Mouse (Mus musculus): ENCODE measurements around the gene Gprc5d. TPM values are rescaled to one million over a fixed set of nuclear protein-coding genes. Genes with fewer than 3 reads are reported as not detected.

Gprc5d gene
- total RNA-seq, 2 experiments from 2014 or later: not detected

DNA sequence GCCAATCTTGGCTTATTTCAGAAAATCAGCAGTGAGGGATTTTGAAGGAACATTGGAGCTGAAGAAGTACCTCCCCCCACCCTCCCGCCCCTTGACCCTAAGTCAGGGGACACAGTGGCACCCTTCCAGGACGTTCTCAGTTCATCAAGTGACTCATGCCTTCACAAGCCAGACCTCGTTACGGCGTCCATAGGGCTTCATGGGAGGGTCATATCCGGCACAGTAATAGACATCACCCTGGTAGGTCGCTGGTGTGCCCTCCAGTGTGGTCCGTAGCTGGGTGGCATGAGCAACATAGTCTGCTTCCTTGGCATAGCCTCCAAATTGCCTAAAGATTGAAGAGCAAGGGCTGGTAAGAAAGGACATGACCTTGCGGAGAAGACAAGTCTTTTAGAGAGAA is 19.7 kb upstream of the Gprc5d start:
- intact Hi-C loops (cut with DNase I): no loop called here

DNA sequence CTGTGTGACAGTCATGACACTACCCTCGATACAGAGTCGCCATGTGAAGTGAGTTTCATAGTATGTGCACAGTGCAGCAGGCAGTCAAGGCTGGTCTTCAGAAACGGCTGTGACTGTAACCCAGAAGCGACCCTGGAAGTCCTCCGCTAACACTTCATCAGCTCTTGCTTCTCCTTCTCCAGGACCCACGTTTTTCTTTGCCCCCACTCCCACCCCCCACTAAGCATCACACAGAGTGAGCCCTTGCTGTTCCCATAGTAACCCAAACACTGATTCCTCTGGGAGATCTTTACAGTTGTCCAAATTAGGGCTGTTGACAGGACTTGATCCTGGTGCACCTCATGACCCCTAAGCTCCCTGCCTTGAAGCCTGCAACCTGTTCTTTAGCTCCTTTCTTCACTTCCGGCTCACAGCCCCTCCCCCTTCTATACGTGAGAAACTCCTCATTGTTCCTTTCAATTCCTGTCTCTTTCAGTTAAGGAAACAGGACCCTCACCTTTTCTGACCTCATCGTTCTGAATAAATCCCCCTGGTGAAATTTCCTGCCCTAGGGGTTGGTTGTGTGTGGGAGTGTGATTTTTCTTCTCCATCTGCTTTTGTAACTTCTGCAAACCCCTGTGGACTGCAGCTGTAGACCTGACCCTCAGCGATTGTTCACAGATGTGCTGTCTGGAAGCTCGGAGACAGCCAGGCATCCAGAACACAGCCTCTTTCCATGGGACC is 18.5 kb upstream of the Gprc5d start:
- DNase-seq: no peak
- intact Hi-C loops (cut with DNase I): no loop called here

More for the DNA sequence above, 19.7 kb upstream of the Gprc5d start:
- DNase-seq: no peak

DNA sequence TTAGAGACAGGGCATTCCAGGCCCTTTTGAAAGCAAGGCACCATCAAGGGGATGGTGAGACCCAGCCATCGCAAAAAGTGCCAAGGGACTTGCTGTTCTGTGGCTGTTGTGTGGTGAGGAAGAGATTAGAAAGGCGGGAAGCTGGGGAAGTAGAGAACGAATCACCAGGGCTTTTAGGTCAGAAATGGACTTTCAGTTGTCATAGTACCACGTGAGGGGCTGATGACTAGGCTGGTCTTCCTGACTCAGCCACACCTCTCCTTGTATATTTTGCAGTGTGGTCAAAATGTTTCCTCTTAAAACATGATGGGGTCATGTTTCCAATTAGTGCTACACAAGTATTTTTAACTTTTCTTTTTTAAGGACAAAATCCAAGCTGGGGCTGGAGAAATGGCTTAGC is 17.7 kb upstream of the Gprc5d start:
- intact Hi-C loops (cut with DNase I): no loop called here
- DNase-seq: no peak

DNA sequence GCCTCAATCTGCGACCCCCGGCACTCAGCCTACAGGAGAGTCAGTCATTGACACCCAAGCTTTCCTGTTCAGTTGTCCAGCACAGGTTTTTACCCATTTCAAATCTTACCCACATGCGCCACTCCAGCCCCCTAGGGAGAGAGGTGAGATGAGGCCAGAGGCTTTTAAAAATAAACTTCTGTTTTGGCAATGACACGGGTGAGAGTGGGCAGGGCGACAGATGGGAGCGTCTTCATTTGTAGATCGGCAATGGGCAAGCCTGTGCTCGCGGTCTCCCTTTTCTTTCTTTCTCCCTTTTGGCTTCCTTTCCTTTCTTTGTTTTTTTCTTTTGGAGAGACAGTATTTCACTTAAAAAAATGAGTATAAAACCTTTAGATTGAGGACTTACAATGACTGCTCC is 15.4 kb upstream of the Gprc5d start:
- DNase-seq: no peak
- intact Hi-C loops (cut with DNase I): no loop called here

DNA sequence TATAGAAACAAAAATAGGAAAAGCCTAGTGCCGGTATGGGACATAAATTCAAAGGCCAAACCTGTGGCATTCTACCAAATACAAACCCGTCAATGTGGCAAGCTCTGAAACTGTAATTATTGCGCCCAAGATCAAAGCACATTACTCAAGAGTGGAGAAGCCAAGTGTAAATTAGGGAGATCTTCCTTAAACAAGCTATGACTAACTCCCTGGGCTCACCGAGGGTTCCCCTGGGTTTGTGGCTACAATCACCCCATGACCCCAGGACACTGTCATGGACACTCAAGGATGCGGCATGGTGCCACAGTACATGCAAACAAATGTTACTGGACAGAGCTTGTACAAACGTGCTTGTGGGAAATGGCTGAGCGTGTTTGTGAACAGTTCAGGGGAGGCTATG is 15.0 kb upstream of the Gprc5d start:
- intact Hi-C loops (cut with DNase I): no loop called here
- DNase-seq: no peak

- no peak for DNase-seq
- intact Hi-C loops (cut with DNase I): no loop called here
These were observed 6.8 kb upstream of the Gprc5d start for GRCm38 (mm10) chr6:135124755-135125380.

DNA sequence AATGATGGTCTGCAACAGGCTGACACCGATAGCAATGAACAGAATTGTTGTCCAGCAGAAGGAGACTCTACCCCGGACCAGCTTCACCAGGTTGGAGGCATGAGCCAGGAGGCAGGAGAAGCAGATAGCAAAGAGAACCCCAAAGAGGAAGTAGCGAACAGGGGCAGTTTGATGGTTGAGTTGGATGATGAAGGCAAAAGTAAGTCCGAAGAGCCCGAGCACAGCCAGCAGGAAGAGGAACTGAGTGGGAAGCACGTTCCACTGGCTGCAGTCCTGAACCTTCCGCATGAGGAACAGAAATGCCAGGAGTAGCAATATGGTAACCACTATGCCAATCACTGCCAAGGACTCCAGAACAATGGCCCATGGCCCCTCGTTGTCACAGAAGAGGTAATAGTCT is 1.6 kb downstream of the Gprc5d start:
- intact Hi-C loops (cut with DNase I): no loop called here
- DNase-seq: no peak

DNA sequence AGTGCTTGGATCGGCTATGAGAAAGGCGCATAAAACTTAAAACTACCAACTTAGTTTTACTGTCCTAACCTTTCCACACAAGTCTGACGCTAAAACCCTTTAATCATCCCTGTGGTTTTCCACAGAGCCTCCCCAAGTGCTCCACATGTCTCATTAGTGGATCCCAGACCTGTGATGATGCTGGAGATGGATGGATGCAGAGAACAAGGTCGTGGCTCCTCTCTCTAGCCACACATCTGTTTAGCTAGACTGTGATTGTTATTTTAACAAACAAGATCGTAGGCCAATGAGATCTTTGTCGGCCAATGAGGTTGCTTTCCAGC is 5.0 kb downstream of the Gprc5d start:
- intact Hi-C loops (cut with DNase I): no loop called here
- no peak for DNase-seq

- intact Hi-C loops (cut with DNase I): no loop called here
- no peak for DNase-seq
These were observed 5.5 kb downstream of the Gprc5d start for GRCm38 (mm10) chr6:135112411-135113113.

- no peak for DNase-seq
- intact Hi-C loops (cut with DNase I): no loop called here
These were observed 11.1 kb downstream of the Gprc5d start for GRCm38 (mm10) chr6:135107014-135107413.

GRCm38 (mm10) chr6:135102736-135103303 is 15.3 kb downstream of the Gprc5d start:
- intact Hi-C loops (cut with DNase I): no loop called here
- no peak for DNase-seq

GRCm38 (mm10) chr6:135100787-135101472 is 17.2 kb downstream of the Gprc5d start:
- intact Hi-C loops (cut with DNase I): no loop called here
- DNase-seq: no peak

- DNase-seq: no peak
- intact Hi-C loops (cut with DNase I): no loop called here
These were observed 25.1 kb downstream of the Gprc5d start for GRCm38 (mm10) chr6:135092798-135093470.

- intact Hi-C loops (cut with DNase I): no loop called here
- no peak for DNase-seq
These were observed 27.4 kb downstream of the Gprc5d start for GRCm38 (mm10) chr6:135090661-135091060.

GRCm38 (mm10) chr6:135089786-135090185 is 28.3 kb downstream of the Gprc5d start:
- intact Hi-C loops (cut with DNase I): loop anchor here (2.0 to 5.0 kb wide), 2 partner anchors 55 to 288 kb away; no protein-coding TSS in a partner anchor
- DNase-seq: peak; percentile 25

GRCm38 (mm10) chr6:135087721-135088451 is 30.2 kb downstream of the Gprc5d start:
- DNase-seq: peak; percentile 83
- intact Hi-C loops (cut with DNase I): loop anchor here (2.0 to 5.0 kb wide), 2 partner anchors 57 to 289 kb away; no protein-coding TSS in a partner anchor

DNA sequence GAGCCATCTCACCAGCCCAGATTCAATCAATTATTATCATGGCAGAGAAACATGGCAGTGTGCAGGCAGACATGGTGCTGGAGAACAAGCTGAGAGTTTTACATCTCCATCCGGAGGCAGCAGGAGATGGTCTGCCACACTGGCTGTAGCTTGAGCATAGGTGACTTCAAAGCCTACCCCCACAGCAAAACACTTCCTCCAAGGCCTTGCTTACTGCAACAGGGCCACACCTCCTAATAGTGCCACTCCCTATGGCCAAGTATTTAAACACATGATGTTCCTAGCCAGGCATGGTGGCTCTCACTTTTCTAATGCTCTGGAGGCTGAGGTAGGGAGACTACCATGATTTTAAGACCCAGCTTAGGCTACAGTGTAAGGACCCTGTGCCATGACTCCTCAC is 32.4 kb downstream of the Gprc5d start:
- intact Hi-C loops (cut with DNase I): loop anchor here (5.0 kb wide), 1 partner anchor 292 kb away; no protein-coding TSS in a partner anchor
- DNase-seq: no peak

DNA sequence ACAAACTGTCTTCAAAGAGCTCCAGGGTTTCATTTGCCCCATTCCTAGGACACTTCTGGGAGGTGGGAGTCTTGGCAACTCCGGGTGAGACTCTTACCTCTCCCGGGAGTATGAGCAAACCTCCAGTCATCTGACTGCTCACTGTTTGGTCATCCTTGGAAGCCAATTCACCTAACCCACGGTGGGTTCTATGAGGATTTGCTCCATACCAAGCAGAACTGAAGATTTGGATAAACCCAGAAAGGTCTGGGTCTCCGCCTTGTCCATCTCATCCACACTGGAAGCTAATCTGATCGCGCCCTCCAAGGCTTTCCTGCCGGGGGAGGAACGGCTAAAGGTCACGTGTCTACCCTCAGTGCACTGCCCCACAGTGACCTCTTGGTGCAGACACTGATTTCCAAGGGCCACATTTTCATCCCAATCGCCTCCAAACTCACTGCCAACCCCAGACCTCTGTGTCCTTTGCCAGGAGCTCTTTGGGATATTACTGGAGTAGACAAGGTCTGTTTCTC is 34.0 kb downstream of the Gprc5d start:
- DNase-seq: no peak
- intact Hi-C loops (cut with DNase I): no loop called here

DNA sequence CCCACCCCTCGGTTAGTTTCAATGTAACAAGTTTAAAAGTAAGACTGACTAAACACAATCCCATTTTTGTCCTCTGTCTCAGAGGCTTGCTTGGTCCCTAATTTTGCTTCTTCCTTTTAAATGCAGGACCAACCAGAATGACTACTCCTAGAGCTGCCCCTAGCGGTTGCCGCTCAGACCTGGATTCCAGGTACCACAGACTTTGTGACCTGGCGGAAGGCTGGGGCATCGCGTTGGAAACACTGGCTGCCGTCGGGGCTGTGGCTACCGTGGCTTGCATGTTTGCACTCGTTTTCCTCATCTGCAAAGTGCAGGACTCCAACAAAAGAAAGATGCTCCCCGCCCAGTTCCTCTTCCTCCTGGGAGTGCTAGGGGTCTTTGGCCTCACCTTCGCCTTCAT is 39.7 kb downstream of the Gprc5d start:
- no peak for DNase-seq
- intact Hi-C loops (cut with DNase I): no loop called here
